Mouse (Mus musculus) adrenal gland (tissue): ENCODE results near the gene Prrc2c.
"Not testable (repeated sequence)": the region's sequence is repeated elsewhere in the genome, so short reads cannot be mapped to it uniquely, and the experiment has no call there.

Experiments used
- intact Hi-C: fragments of 180-260 bp; cut with DNase I; formaldehyde crosslinking; loops from one replicate; pipeline ENCODE4 v1.15.1; 2025

Prrc2c gene

GRCm38 (mm10) chr1:162697866-162698265 is 42.5 kb downstream of the Prrc2c start:
- intact Hi-C loops, result no loop called here

GRCm38 (mm10) chr1:162693721-162694120 is 46.6 kb downstream of the Prrc2c start:
- intact Hi-C loops, result no loop called here

- intact Hi-C loops, result loop anchor here (2.0 to 10.0 kb wide), 3 partner anchors 98 to 311 kb away; no protein-coding TSS in a partner anchor
These were observed 74.7 kb downstream of the Prrc2c start for GRCm38 (mm10) chr1:162665486-162666174.

GRCm38 (mm10) chr1:162664826-162665475 is 75.4 kb downstream of the Prrc2c start:
- intact Hi-C loops, result loop anchor here (2.0 to 10.0 kb wide), 3 partner anchors 98 to 310 kb away; no protein-coding TSS in a partner anchor

- intact Hi-C loops, result loop anchor here (10.0 kb wide), 1 partner anchor 306 kb away; no protein-coding TSS in a partner anchor
These were observed 80.0 kb downstream of the Prrc2c start for GRCm38 (mm10) chr1:162660276-162660860.

DNA sequence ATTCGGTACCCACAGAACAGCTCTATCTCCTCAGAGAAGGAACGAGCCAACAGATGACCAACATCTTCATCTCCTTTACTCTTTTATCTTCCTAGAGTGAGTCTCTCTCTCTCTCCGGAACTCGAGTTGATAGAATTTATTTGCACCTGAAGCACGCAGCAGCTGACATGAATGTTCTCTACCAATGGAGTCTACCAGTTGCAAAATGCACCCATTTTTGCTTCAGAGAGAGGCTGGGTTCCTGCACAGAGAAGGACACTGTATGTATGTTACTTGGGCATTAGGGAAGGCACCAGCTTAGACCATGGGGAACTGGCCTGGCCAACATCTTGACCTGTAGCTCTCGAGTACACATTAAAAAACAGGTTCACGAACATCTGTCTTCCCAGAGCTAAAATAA is 82.2 kb downstream of the Prrc2c start, which contains the start of gene Myocos:
TSS of gene Myocos (minus strand) at position 101 of the 400 bp plus-strand sequence.
- intact Hi-C loops, result no loop called here

- intact Hi-C loops, result no loop called here
These were observed 91.9 kb downstream of the Prrc2c start for GRCm38 (mm10) chr1:162648416-162648815.

GRCm38 (mm10) chr1:162646083-162646686 is 94.2 kb downstream of the Prrc2c start:
- intact Hi-C loops, result no loop called here

DNA sequence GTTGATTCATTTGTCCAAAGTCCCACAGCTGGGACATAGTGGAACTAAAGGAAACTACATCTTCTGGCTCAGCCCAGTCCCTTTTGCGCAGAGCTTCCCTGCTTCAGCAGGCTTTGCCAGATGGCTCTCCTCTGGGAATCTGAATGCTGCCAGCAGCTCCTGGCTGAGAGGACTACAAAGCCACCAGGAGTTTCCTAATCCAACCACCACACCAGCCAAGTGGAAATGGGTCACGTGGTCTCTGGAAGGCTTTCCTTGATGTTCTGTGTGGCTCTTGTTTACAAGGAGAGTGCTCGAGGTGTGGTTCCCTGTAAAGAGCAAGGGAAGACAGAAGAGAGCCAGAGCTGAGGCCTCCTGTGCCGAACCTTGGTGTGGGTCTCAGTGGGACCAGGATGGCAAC is 96.6 kb downstream of the Prrc2c start:
- intact Hi-C loops, result no loop called here

DNA sequence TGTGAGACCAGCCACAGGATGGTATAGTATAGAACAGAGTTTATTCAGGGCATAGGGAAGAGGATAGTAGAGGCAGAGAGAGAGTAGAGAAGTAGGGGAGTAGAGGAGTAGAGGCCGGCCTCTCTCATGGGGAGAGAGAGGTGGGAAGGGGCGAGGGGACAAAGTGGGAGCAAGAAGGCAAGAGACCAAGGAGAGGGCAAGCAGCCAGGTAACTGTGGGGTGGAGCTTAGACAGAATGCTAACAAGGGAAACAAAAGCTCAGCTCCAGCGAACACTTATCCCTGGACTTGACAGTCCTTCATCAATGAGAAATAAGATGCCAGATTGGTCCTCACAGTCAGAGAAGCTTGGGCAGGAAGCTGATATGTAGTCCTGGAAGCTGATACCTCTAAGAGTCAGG is 97.8 kb downstream of the Prrc2c start:
- intact Hi-C loops, result no loop called here

DNA sequence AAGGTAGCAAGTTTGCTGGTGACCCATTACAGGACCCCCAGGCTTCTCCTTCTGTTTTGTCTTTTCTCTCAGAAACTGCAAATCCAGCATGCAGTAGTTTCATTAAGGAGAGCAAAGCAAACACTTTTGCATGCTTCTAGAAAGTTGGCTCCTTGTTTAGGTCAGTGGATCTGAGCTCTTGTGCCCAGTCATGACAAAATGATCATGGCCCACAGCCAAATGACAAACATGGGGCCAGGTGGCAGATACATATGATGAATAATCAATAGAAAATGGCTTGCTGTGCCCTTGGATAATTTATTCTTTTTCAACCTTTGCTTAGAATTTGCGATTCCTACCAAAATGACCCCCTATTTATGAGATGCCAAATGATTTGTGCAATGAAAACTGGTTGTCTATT is 100.5 kb downstream of the Prrc2c start:
- intact Hi-C loops, result no loop called here

GRCm38 (mm10) chr1:162639051-162639750 is 101.2 kb downstream of the Prrc2c start, which contains the start of gene Myoc:
Gene Myoc, plus strand, starts transcription at chr1:162639155.
- intact Hi-C loops, result no loop called here

GRCm38 (mm10) chr1:162638535-162638934 is 101.8 kb downstream of the Prrc2c start:
- intact Hi-C loops, result no loop called here

DNA sequence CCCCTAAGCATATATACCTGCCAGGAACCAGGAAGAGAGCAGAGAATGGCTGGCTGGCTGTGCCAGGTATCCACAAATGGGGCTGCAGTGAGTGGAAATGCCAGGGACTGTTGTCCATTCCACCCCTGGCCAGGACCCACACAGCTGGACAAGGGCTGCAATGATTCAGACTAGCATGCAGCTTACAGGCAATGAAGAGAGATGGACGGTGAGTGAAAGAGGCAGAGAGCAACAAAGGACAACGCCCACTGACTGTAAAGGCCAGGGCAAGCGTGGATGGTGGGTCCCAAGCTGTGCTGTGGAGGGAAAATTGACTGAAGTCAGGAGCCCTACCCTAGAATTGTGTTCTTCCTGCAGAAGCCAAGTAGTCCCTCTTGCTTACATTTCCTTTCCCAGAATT is 103.8 kb downstream of the Prrc2c start:
- intact Hi-C loops, result no loop called here

DNA sequence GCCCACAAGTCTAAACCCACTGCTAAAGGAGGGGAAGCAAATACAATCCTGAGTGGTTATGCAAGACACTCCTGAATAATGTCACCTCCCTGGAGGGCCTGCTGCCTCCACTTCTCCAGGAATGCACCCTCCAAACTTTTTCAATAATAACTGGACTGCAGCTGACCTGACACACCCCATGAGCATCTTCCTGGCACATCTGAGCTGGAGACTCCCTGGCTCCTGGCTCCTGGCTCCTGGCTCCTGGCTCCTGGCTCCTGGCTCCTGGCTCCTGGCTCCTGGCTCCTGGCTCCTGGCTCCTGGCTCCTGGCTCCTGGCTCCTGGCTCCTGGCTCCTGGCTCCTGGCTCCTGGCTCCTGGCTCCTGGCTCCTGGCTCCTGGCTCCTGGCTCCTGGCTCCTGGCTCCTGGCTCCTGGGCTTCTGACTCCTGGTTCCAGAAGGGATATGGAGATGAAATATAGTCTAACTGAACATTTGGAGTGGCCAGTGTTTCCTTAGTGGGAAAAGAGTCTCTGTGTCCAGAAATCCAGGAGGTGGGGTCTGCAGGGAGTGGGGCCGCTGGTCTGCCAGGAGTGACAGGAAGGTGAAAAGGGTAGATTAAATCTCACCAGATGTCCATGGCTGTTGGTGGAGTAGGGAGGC is 104.9 kb downstream of the Prrc2c start:
- intact Hi-C loops, result not testable (repeated sequence)

- intact Hi-C loops, result not testable (repeated sequence)
These were observed 112.0 kb downstream of the Prrc2c start for GRCm38 (mm10) chr1:162628326-162628725.

GRCm38 (mm10) chr1:162627821-162628220 is 112.5 kb downstream of the Prrc2c start:
- intact Hi-C loops, result not testable (repeated sequence)

DNA sequence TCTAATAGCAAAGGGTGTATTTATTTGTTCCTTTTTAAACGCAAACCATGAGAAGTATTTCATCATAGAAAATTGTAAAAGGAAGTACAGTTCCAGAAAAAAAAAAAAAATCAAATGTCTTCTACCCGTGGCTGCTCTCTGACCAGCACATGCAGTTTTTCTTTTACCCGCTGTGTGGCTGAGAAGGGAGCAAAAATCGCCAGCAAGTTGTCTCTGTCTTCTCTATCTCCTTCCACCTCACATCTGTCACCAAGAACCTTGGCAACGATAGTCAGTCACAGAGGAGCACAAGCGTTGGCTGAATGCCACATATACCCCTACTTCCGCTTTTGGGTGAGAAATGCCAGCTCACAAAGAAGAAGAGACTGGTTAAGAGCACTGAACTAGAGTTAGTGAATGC is 115.1 kb downstream of the Prrc2c start:
- intact Hi-C loops, result no loop called here

GRCm38 (mm10) chr1:162623895-162624294 is 116.5 kb downstream of the Prrc2c start:
- intact Hi-C loops, result no loop called here
